Mouse (Mus musculus) thymus, adult 2 months (tissue): ENCODE measurements around the gene Zc3h7a.

ENCODE experiments used
- CTCF ChIP-seq: fragments of 200-500 bp; IDR thresholded peaks from 2 replicates; pipeline ENCODE4 v1.5.1; 2012; ENCODE audit warnings: mild to moderate bottlenecking, control low read depth, low read length, moderate library complexity, borderline replicate concordance; ENCODE audit not compliant: control insufficient read depth, poor library complexity, insufficient read depth; ENCODE audit errors: extremely low read depth
- POLR2A ChIP-seq: fragments of 200-500 bp; IDR thresholded peaks from 2 replicates; pipeline ENCODE4 v1.6.1; 2012; ENCODE audit warnings: mild to moderate bottlenecking, low read length, control low read depth, moderate library complexity; ENCODE audit not compliant: control insufficient read depth, poor library complexity, insufficient read depth; ENCODE audit errors: extremely low read depth

- TF ChIP-seq CTCF (no peak), POLR2A (no peak)
Measured at GRCm38 (mm10) chr16:11190150-11190549, 14.0 kb upstream of the Zc3h7a start.
